Mouse (Mus musculus): ENCODE measurements around the gene Prkag3.

- no peak for TF ChIP-seq POLR2A (IDR thresholded peaks at IDR 0.05; ENCODE audit: low read depth, low read length)
- TF ChIP-seq CTCF (IDR thresholded peaks at IDR 0.05; ENCODE audit: extremely low read depth, insufficient read depth, insufficient read length, insufficient replicate concordance), result no peak
Measured at GRCm38 (mm10) chr1:74754175-74754785, 5.3 kb upstream of the Prkag3 start.
